Mouse (Mus musculus) limb, embryonic 11.5 days (tissue): ENCODE results near the gene Olfr738. TPM values are rescaled to one million over a fixed set of nuclear protein-coding genes. Genes with fewer than 3 reads are reported as not detected.

ENCODE experiments used
- polyA plus RNA-seq: library from polyadenylated mRNA; unstranded; fragments of >200 nt; fragmentation: Nextera tagmentation; extraction: Ambion mirVana; gene quantifications from 2 replicates; pipeline ENCODE4 v1.2.1, GENCODE M21; 2014

Gene Olfr738
- polyA plus RNA-seq, 1 experiment from 2014 or later: not detected

Other genes starting within 250 kb of the Olfr738 start
- gene Olfr730, start 219.4 kb upstream of the Olfr738 start, polyA plus RNA-seq: not detected in 2 replicates
- not detected in 2 replicates for gene Olfr731, start 165.7 kb upstream of the Olfr738 start, polyA plus RNA-seq
- gene Olfr732, start 123.4 kb upstream of the Olfr738 start, polyA plus RNA-seq: not detected in 2 replicates
- not detected in 2 replicates for gene Olfr733, start 106.0 kb upstream of the Olfr738 start, polyA plus RNA-seq
- not detected in 2 replicates for gene Olfr734, start 80.8 kb upstream of the Olfr738 start, polyA plus RNA-seq
- gene Olfr735, start 58.7 kb upstream of the Olfr738 start, polyA plus RNA-seq: not detected in 2 replicates
- gene Tlr11, start 49.7 kb upstream of the Olfr738 start, polyA plus RNA-seq: not detected in 2 replicates
- gene Olfr736, start 26.4 kb upstream of the Olfr738 start, polyA plus RNA-seq: not detected in 2 replicates
- gene Olfr739, start 11.1 kb downstream of the Olfr738 start, polyA plus RNA-seq: not detected in 2 replicates
- not detected in 2 replicates for gene Olfr740, start 38.0 kb downstream of the Olfr738 start, polyA plus RNA-seq
- not detected in 2 replicates for gene Olfr741, start 65.2 kb downstream of the Olfr738 start, polyA plus RNA-seq
- gene Olfr742, start 96.0 kb downstream of the Olfr738 start, polyA plus RNA-seq: not detected in 2 replicates
- gene Olfr743, start 114.3 kb downstream of the Olfr738 start, polyA plus RNA-seq: not detected in 2 replicates
- not detected in 2 replicates for gene Olfr744, start 207.3 kb downstream of the Olfr738 start, polyA plus RNA-seq
- gene Olfr745, start 231.8 kb downstream of the Olfr738 start, polyA plus RNA-seq: not detected in 2 replicates
- gene Olfr746, start 239.5 kb downstream of the Olfr738 start, polyA plus RNA-seq: not detected in 2 replicates